Mouse (Mus musculus): ENCODE data around the gene Tnr. TPM values are rescaled to one million over a fixed set of nuclear protein-coding genes. Genes with fewer than 3 reads are reported as not detected.

Tnr gene
- polyA plus RNA-seq, 1 experiment from 2014 or later = 0.63 TPM

- no peaks in the 10 kb centered on the region for H3K36me3 ChIP-seq (replicated peaks; ENCODE audit: control insufficient read depth, insufficient read depth, low read depth, low read length)
- no peaks in the 10 kb centered on the region for H3K27me3 ChIP-seq (ENCODE audit: control insufficient read depth, insufficient read depth, low read length)
- no peak overlapping the region for H3K9ac ChIP-seq (replicated peaks; ENCODE audit: low read length)
- DNase-seq (ENCODE audit: low spot score) = no peak
- no peak for ATAC-seq (replicated peaks; ENCODE audit: insufficient number of reproducible peaks, low FRiP score, low TSS enrichment, low read depth)
- H3K27ac ChIP-seq (replicated peaks; ENCODE audit: low read depth, low read length) = no peak overlapping the region
- WGBS = 61% methylated on average over 4 of the region's 4 CpGs
- H3K4me2 ChIP-seq (ENCODE audit: low read depth, low read length) = no peak overlapping the region
- H3K9me3 ChIP-seq (replicated peaks; ENCODE audit: control insufficient read depth, low read length) = no peaks in the 10 kb centered on the region
- no peaks in the 10 kb centered on the region for H3K4me1 ChIP-seq (ENCODE audit: control insufficient read depth, insufficient read depth, low read length)
- no peak overlapping the region for H3K4me3 ChIP-seq (ENCODE audit: low read depth, low read length)
These were observed 151.9 kb downstream of the Tnr start for GRCm38 (mm10) chr1:159675472-159675871.

- Histone ChIP-seq H3K27ac (replicated peaks; ENCODE audit: low read depth, low read length) (no peak overlapping the region), H3K4me3 (ENCODE audit: low read depth, low read length) (no peak overlapping the region), H3K9me3 (replicated peaks; ENCODE audit: control insufficient read depth, low read length) (no peaks in the 10 kb centered on the region), H3K36me3 (replicated peaks; ENCODE audit: control insufficient read depth, insufficient read depth, low read depth, low read length) (no peaks in the 10 kb centered on the region), H3K4me2 (ENCODE audit: low read depth, low read length) (no peak overlapping the region), H3K27me3 (ENCODE audit: control insufficient read depth, insufficient read depth, low read length) (no peaks in the 10 kb centered on the region), H3K9ac (replicated peaks; ENCODE audit: low read length) (no peak overlapping the region), H3K4me1 (ENCODE audit: control insufficient read depth, insufficient read depth, low read length) (no peaks in the 10 kb centered on the region)
- ATAC-seq (replicated peaks; ENCODE audit: insufficient number of reproducible peaks, low FRiP score, low TSS enrichment, low read depth) (no peak), DNase-seq (ENCODE audit: low spot score) (no peak)
- WGBS = 69% methylated on average over 10 of the region's 10 CpGs
These were observed 154.8 kb downstream of the Tnr start for GRCm38 (mm10) chr1:159678221-159678935.

DNA sequence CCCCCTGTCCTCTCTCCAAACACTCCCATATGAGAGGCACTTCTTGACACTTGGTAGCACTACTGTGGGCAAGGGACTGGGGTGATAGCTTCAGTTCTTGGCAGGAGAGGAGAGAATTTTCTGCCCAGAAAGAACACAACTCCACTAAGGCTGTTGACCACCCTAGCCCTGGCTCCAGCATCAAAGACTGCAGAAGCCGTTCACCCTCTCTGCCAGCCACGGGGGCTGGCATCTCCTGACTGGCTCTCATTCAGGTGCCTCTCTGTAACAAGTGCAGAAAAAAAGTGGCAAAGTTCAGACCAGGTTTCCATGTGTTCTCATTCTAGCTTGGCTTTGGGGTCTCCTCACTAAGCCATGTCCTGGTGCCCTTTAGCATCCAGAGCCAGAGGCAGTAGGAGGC, 157.7 kb downstream of the Tnr start:
- H3K9me3 ChIP-seq (replicated peaks; ENCODE audit: control insufficient read depth, low read length) = no peaks in the 10 kb centered on the region
- WGBS = 85% methylated on average over 2 of the region's 2 CpGs

GRCm38 (mm10) chr1:159686476-159687231, 163.1 kb downstream of the Tnr start:
- ATAC-seq (replicated peaks; ENCODE audit: insufficient number of reproducible peaks, low FRiP score, low TSS enrichment, low read depth) (no peak), DNase-seq (ENCODE audit: low spot score) (no peak)

More for the DNA sequence above, 157.7 kb downstream of the Tnr start:
- no peak for ATAC-seq (replicated peaks; ENCODE audit: insufficient number of reproducible peaks, low FRiP score, low TSS enrichment, low read depth)
- no peak overlapping the region for H3K9ac ChIP-seq (replicated peaks; ENCODE audit: low read length)
- no peaks in the 10 kb centered on the region for H3K27me3 ChIP-seq (ENCODE audit: control insufficient read depth, insufficient read depth, low read length)
- H3K27ac ChIP-seq (replicated peaks; ENCODE audit: low read depth, low read length) = no peak overlapping the region
- DNase-seq (ENCODE audit: low spot score) = no peak
- H3K4me3 ChIP-seq (ENCODE audit: low read depth, low read length) = no peak overlapping the region
- no peak overlapping the region for H3K4me2 ChIP-seq (ENCODE audit: low read depth, low read length)
- H3K36me3 ChIP-seq (replicated peaks; ENCODE audit: control insufficient read depth, insufficient read depth, low read depth, low read length) = no peaks in the 10 kb centered on the region
- H3K4me1 ChIP-seq (ENCODE audit: control insufficient read depth, insufficient read depth, low read length) = no peaks in the 10 kb centered on the region

DNA sequence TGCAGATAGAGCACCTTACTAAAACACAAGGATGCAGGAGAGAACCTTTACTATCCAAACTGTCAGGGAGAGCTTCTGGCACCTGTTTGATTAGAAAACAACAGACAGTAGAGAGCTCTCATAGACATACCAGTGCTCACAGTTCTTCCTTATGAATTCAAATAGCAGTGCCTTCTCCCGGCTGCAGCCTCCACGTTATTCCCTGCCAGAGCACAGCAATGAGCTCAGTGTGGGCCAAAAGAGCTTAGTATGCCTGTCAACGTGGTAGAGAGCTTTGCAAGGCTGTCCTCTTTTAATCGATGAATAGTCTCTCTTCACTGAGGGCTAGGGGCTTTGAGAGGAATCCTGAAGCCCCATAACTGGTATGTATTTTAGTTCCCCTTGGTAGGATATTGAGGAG, 173.1 kb downstream of the Tnr start:
- WGBS = 69% methylated on average over 4 of the region's 4 CpGs

More at GRCm38 (mm10) chr1:159686476-159687231, 163.1 kb downstream of the Tnr start:
- H3K9me3 ChIP-seq (replicated peaks; ENCODE audit: control insufficient read depth, low read length) = no peaks in the 10 kb centered on the region
- no peak overlapping the region for H3K4me2 ChIP-seq (ENCODE audit: low read depth, low read length)
- H3K4me1 ChIP-seq (ENCODE audit: control insufficient read depth, insufficient read depth, low read length) = no peaks in the 10 kb centered on the region
- WGBS = 83% methylated on average over 9 of the region's 9 CpGs
- H3K27ac ChIP-seq (replicated peaks; ENCODE audit: low read depth, low read length) = no peak overlapping the region
- H3K36me3 ChIP-seq (replicated peaks; ENCODE audit: control insufficient read depth, insufficient read depth, low read depth, low read length) = no peaks in the 10 kb centered on the region
- H3K27me3 ChIP-seq (ENCODE audit: control insufficient read depth, insufficient read depth, low read length) = no peaks in the 10 kb centered on the region
- H3K4me3 ChIP-seq (ENCODE audit: low read depth, low read length) = no peak overlapping the region
- H3K9ac ChIP-seq (replicated peaks; ENCODE audit: low read length) = no peak overlapping the region

DNA sequence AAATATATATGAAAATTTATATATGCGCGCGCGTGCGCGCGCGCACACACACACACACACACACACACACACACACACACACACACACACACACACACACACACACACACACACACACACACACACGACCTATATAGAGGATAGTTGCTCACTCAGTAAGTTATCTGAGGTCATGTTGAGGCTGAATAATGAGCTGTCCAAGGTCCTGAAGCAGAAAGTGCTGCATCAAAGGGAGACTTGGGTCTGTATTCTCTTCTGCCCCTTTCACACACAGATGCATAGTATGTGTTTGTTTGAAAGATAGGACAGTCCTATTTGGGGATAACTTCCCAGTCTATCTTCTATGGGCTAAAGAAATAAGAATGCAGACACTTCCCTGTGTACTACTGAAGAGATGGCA, 178.5 kb downstream of the Tnr start:
- H3K9ac ChIP-seq (replicated peaks; ENCODE audit: low read length) = no peak overlapping the region
- no peak overlapping the region for H3K4me3 ChIP-seq (ENCODE audit: low read depth, low read length)
- no peak overlapping the region for H3K27ac ChIP-seq (replicated peaks; ENCODE audit: low read depth, low read length)
- ATAC-seq (replicated peaks; ENCODE audit: insufficient number of reproducible peaks, low FRiP score, low TSS enrichment, low read depth) = no peak
- WGBS = 87% methylated on average over 9 of the region's 9 CpGs
- peak; percentile 89 for DNase-seq (ENCODE audit: low spot score)
- H3K4me2 ChIP-seq (ENCODE audit: low read depth, low read length) = no peak overlapping the region
- H3K9me3 ChIP-seq (replicated peaks; ENCODE audit: control insufficient read depth, low read length) = no peaks in the 10 kb centered on the region
- no peaks in the 10 kb centered on the region for H3K36me3 ChIP-seq (replicated peaks; ENCODE audit: control insufficient read depth, insufficient read depth, low read depth, low read length)
- H3K27me3 ChIP-seq (ENCODE audit: control insufficient read depth, insufficient read depth, low read length) = no peaks in the 10 kb centered on the region
- no peaks in the 10 kb centered on the region; the same call in 1 of the 2 replicates for H3K4me1 ChIP-seq (ENCODE audit: control insufficient read depth, insufficient read depth, low read length)

More for the DNA sequence above, 173.1 kb downstream of the Tnr start:
- no peak for DNase-seq (ENCODE audit: low spot score)
- H3K27ac ChIP-seq (replicated peaks; ENCODE audit: low read depth, low read length) = no peak overlapping the region
- H3K36me3 ChIP-seq (replicated peaks; ENCODE audit: control insufficient read depth, insufficient read depth, low read depth, low read length) = no peaks in the 10 kb centered on the region
- H3K9me3 ChIP-seq (replicated peaks; ENCODE audit: control insufficient read depth, low read length) = no peaks in the 10 kb centered on the region
- H3K4me3 ChIP-seq (ENCODE audit: low read depth, low read length) = no peak overlapping the region
- H3K4me2 ChIP-seq (ENCODE audit: low read depth, low read length) = no peak overlapping the region
- H3K27me3 ChIP-seq (ENCODE audit: control insufficient read depth, insufficient read depth, low read length) = no peaks in the 10 kb centered on the region
- H3K4me1 ChIP-seq (ENCODE audit: control insufficient read depth, insufficient read depth, low read length) = no peaks in the 10 kb centered on the region
- ATAC-seq (replicated peaks; ENCODE audit: insufficient number of reproducible peaks, low FRiP score, low TSS enrichment, low read depth) = no peak
- H3K9ac ChIP-seq (replicated peaks; ENCODE audit: low read length) = no peak overlapping the region

GRCm38 (mm10) chr1:159704925-159705324, 181.4 kb downstream of the Tnr start:
- no peak overlapping the region for H3K27ac ChIP-seq (replicated peaks; ENCODE audit: low read depth, low read length)
- H3K4me3 ChIP-seq (ENCODE audit: low read depth, low read length) = no peak overlapping the region
- WGBS = 87% methylated on average over 3 of the region's 3 CpGs
- H3K4me1 ChIP-seq (ENCODE audit: control insufficient read depth, insufficient read depth, low read length) = no peaks in the 10 kb centered on the region; the same call in 1 of the 2 replicates
- no peaks in the 10 kb centered on the region for H3K9me3 ChIP-seq (replicated peaks; ENCODE audit: control insufficient read depth, low read length)
- DNase-seq (ENCODE audit: low spot score) = no peak
- no peak overlapping the region for H3K4me2 ChIP-seq (ENCODE audit: low read depth, low read length)
- no peak overlapping the region for H3K9ac ChIP-seq (replicated peaks; ENCODE audit: low read length)
- no peak for ATAC-seq (replicated peaks; ENCODE audit: insufficient number of reproducible peaks, low FRiP score, low TSS enrichment, low read depth)
- no peaks in the 10 kb centered on the region for H3K36me3 ChIP-seq (replicated peaks; ENCODE audit: control insufficient read depth, insufficient read depth, low read depth, low read length)
- H3K27me3 ChIP-seq (ENCODE audit: control insufficient read depth, insufficient read depth, low read length) = no peaks in the 10 kb centered on the region

DNA sequence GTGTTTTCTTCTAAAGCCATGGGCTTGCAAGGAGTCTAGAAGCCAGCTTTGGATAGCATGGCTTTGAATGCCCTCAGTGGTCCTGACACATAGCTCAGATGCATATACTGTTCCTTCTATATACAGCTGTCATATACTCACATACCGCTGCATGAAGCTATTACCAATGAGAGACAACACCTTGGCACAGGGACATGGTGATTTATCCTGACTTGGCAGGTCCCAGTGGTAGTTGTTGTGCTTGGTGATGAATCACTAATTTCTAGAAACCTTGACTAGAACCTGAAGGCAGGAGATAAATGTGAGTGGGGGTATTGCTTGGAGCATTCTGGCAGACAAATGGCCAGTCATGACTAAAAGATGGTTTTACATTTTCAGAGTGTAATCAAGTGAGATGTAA, 192.7 kb downstream of the Tnr start:
- Histone ChIP-seq H3K9ac (replicated peaks; ENCODE audit: low read length) (no peak overlapping the region), H3K4me3 (ENCODE audit: low read depth, low read length) (no peak overlapping the region), H3K4me2 (ENCODE audit: low read depth, low read length) (no peak overlapping the region), H3K27ac (replicated peaks; ENCODE audit: low read depth, low read length) (no peak overlapping the region), H3K27me3 (ENCODE audit: control insufficient read depth, insufficient read depth, low read length) (no peaks in the 10 kb centered on the region), H3K4me1 (ENCODE audit: control insufficient read depth, insufficient read depth, low read length) (no peaks in the 10 kb centered on the region), H3K36me3 (replicated peaks; ENCODE audit: control insufficient read depth, insufficient read depth, low read depth, low read length) (no peaks in the 10 kb centered on the region), H3K9me3 (replicated peaks; ENCODE audit: control insufficient read depth, low read length) (no peaks in the 10 kb centered on the region)
- DNase-seq (ENCODE audit: low spot score) (no peak), ATAC-seq (replicated peaks; ENCODE audit: insufficient number of reproducible peaks, low FRiP score, low TSS enrichment, low read depth) (no peak)
- 91% methylated on average over 1 of the region's 1 CpGs for WGBS

All from embryonic facial prominence, embryonic 11.5 days (tissue).